Mouse (Mus musculus) heart, embryonic 14.5 days (tissue): Measurements from ENCODE around the gene Rab30. TPM values are rescaled to one million over a fixed set of nuclear protein-coding genes. Genes with fewer than 3 reads are reported as not detected.

Experiments used
- ATAC-seq: fragments of 200-750 bp; cut with Nextera tagmentation; 2 replicates; pipeline ENCODE4 v1.8.0; 2017; ENCODE audit warnings: low read depth, moderate TSS enrichment; ENCODE audit not compliant: insufficient number of reproducible peaks, insufficient read depth, low FRiP score
- H3K27ac ChIP-seq, 2 experiments: fragments of 200-500 bp in 1 of 2; fragments of 300-500 bp in 1 of 2; sonication (generic) in 1 of 2; replicated peaks in 1 of 2; 2 replicates each; pipeline ENCODE4 v1.5.1; 2012 to 2014; ENCODE audit warnings: low read depth in 2 of 2, low read length in 2 of 2, control low read depth in 1 of 2, mild to moderate bottlenecking in 1 of 2, mixed read lengths in 1 of 2; ENCODE audit not compliant: control insufficient read depth in 1 of 2, insufficient read depth in 1 of 2
- H3K27me3 ChIP-seq: fragments of 300-500 bp; sonication (generic); 2 replicates; pipeline ENCODE4 v1.6.1; 2014; ENCODE audit warnings: mild to moderate bottlenecking, low read length, control low read depth; ENCODE audit not compliant: control insufficient read depth, insufficient read depth
- H3K36me3 ChIP-seq: fragments of 300-500 bp; sonication (generic); 2 replicates; pipeline ENCODE4 v1.6.1; 2014; ENCODE audit warnings: mild to moderate bottlenecking, control low read depth, low read length, mixed read lengths; ENCODE audit not compliant: control insufficient read depth, insufficient read depth
- H3K4me1 ChIP-seq, 2 experiments: fragments of 200-500 bp in 1 of 2; fragments of 300-500 bp in 1 of 2; sonication (generic) in 1 of 2; 2 replicates each; pipeline ENCODE4 v1.6.1; 2012 to 2014; ENCODE audit warnings: low read length in 2 of 2, control low read depth in 1 of 2, mixed read lengths in 1 of 2; ENCODE audit not compliant: control insufficient read depth in 2 of 2, insufficient read depth in 2 of 2
- H3K4me2 ChIP-seq: fragments of 300-500 bp; sonication (generic); 2 replicates; pipeline ENCODE4 v1.6.1; 2014; ENCODE audit warnings: mild to moderate bottlenecking, low read length
- H3K4me3 ChIP-seq, 2 experiments: fragments of 200-500 bp in 1 of 2; fragments of 300-500 bp in 1 of 2; sonication (generic) in 1 of 2; 2 replicates each; pipeline ENCODE4 v1.5.1; 2012 to 2014; ENCODE audit warnings: low read length in 2 of 2, mild to moderate bottlenecking in 2 of 2, control low read depth in 1 of 2, low read depth in 1 of 2, moderate library complexity in 1 of 2; ENCODE audit not compliant: control insufficient read depth in 1 of 2, insufficient read depth in 1 of 2
- H3K9ac ChIP-seq: fragments of 300-500 bp; sonication (generic); 2 replicates; pipeline ENCODE4 v1.6.1; 2014; ENCODE audit warnings: mild to moderate bottlenecking, low read length
- H3K9me3 ChIP-seq: fragments of 300-500 bp; sonication (generic); 2 replicates; pipeline ENCODE4 v1.6.1; 2016; ENCODE audit warnings: low read length, control low read depth; ENCODE audit not compliant: control insufficient read depth
- WGBS: fragments of 180-500 bp; shearing (Covaris S2); extraction: QIAGEN DNeasy Blood & Tissue Kit; methylation state at CpG from one replicate; pipeline ENCODE4 v1.1.7; 2014; 5-methylcytosine and 5-hydroxymethylcytosine counted together
- polyA plus RNA-seq: library from polyadenylated mRNA; unstranded; fragments of >200 nt; fragmentation: Nextera tagmentation; extraction: Ambion mirVana; gene quantifications from 2 replicates; pipeline ENCODE4 v1.2.1, GENCODE M21; 2014

The Rab30 gene
- polyA plus RNA-seq, 1 experiment from 2014 or later, result 7.5 TPM

GRCm38 (mm10) chr7:92822409-92823101, 81.2 kb downstream of the Rab30 start:
- H3K36me3 ChIP-seq, result no peaks in the 10 kb centered on the region

GRCm38 (mm10) chr7:92826248-92826647, 84.8 kb downstream of the Rab30 start:
- Histone ChIP-seq H3K9me3 (no peaks in the 10 kb centered on the region), H3K27ac (no peak overlapping the region), H3K4me3 (no peak overlapping the region), H3K9ac (no peak overlapping the region), H3K36me3 (no peaks in the 10 kb centered on the region), H3K27me3 (no peaks in the 10 kb centered on the region), H3K4me2 (no peak overlapping the region), H3K4me1 (no peaks in the 10 kb centered on the region)
- no peak for ATAC-seq
- WGBS, result 84% methylated on average over 3 of the region's 3 CpGs

More at GRCm38 (mm10) chr7:92822409-92823101, 81.2 kb downstream of the Rab30 start:
- Histone ChIP-seq H3K27me3 (no peaks in the 10 kb centered on the region), H3K4me2 (no peak overlapping the region), H3K27ac (no peak overlapping the region), H3K4me1 (peaks cover 0 to 4% of the 10 kb centered on the region in 2 experiments; a peak in 1 of 4 replicates), H3K4me3 (no peak overlapping the region), H3K9me3 (no peaks in the 10 kb centered on the region), H3K9ac (no peak overlapping the region)
- WGBS, result 45% methylated on average over 1 of the region's 1 CpGs
- ATAC-seq, result no peak

- Histone ChIP-seq H3K4me3 (no peak overlapping the region), H3K4me2 (no peak overlapping the region), H3K9me3 (no peaks in the 10 kb centered on the region), H3K36me3 (no peaks in the 10 kb centered on the region), H3K9ac (no peak overlapping the region), H3K27me3 (no peaks in the 10 kb centered on the region), H3K4me1 (no peaks in the 10 kb centered on the region), H3K27ac (no peak overlapping the region)
- 44% methylated on average over 3 of the region's 3 CpGs for WGBS
- no peak for ATAC-seq
Measured at GRCm38 (mm10) chr7:92827981-92828380, 86.6 kb downstream of the Rab30 start.

GRCm38 (mm10) chr7:92832395-92832794, 91.0 kb downstream of the Rab30 start:
- Histone ChIP-seq H3K4me3 (no peak overlapping the region), H3K4me1 (no peaks in the 10 kb centered on the region), H3K9ac (no peak overlapping the region), H3K36me3 (peaks cover 4% of the 10 kb centered on the region; the same call in 1 of the 2 replicates), H3K4me2 (no peak overlapping the region), H3K9me3 (no peaks in the 10 kb centered on the region), H3K27me3 (no peaks in the 10 kb centered on the region), H3K27ac (no peak overlapping the region)
- 82% methylated on average over 6 of the region's 6 CpGs for WGBS
- no peak for ATAC-seq

GRCm38 (mm10) chr7:92834391-92834790, 93.0 kb downstream of the Rab30 start:
- Histone ChIP-seq H3K4me1 (no peaks in the 10 kb centered on the region), H3K27me3 (no peaks in the 10 kb centered on the region), H3K27ac (no peak overlapping the region), H3K4me2 (no peak overlapping the region), H3K9ac (no peak overlapping the region), H3K4me3 (no peak overlapping the region), H3K9me3 (no peaks in the 10 kb centered on the region), H3K36me3 (peaks cover 4% of the 10 kb centered on the region; the same call in 1 of the 2 replicates)
- no peak for ATAC-seq
- WGBS, result 78% methylated on average over 2 of the region's 2 CpGs

- Histone ChIP-seq H3K4me2 (no peak overlapping the region), H3K27me3 (no peaks in the 10 kb centered on the region), H3K9me3 (no peaks in the 10 kb centered on the region), H3K9ac (no peak overlapping the region), H3K4me1 (no peaks in the 10 kb centered on the region), H3K4me3 (no peak overlapping the region), H3K27ac (no peak overlapping the region), H3K36me3 (peaks cover 4% of the 10 kb centered on the region; the same call in 1 of the 2 replicates)
- 77% methylated on average over 3 of the region's 3 CpGs for WGBS
- ATAC-seq, result no peak
Measured at GRCm38 (mm10) chr7:92836447-92836846, 95.0 kb downstream of the Rab30 start.

- H3K4me2 ChIP-seq, result no peak overlapping the region
- 76% methylated on average over 11 of the region's 11 CpGs for WGBS
- no peak for ATAC-seq
- no peaks in the 10 kb centered on the region for H3K9me3 ChIP-seq
- H3K27ac ChIP-seq, result no peak overlapping the region
- H3K27me3 ChIP-seq, result no peaks in the 10 kb centered on the region
- no peak overlapping the region for H3K9ac ChIP-seq
- H3K36me3 ChIP-seq, result peaks cover 4% of the 10 kb centered on the region; the same call in 1 of the 2 replicates
- no peaks in the 10 kb centered on the region for H3K4me1 ChIP-seq
- no peak overlapping the region for H3K4me3 ChIP-seq
Measured at GRCm38 (mm10) chr7:92837226-92837625, 95.8 kb downstream of the Rab30 start.

GRCm38 (mm10) chr7:92837907-92838306, 96.5 kb downstream of the Rab30 start:
- Histone ChIP-seq H3K27ac (no peak overlapping the region), H3K27me3 (no peaks in the 10 kb centered on the region), H3K9me3 (no peaks in the 10 kb centered on the region), H3K4me3 (no peak overlapping the region), H3K9ac (no peak overlapping the region), H3K36me3 (peaks cover 4% of the 10 kb centered on the region; the same call in 1 of the 2 replicates), H3K4me1 (no peaks in the 10 kb centered on the region), H3K4me2 (no peak overlapping the region)
- no peak for ATAC-seq
- 65% methylated on average over 3 of the region's 3 CpGs for WGBS
